Mouse (Mus musculus): ENCODE measurements around the gene Gja5. TPM values are rescaled to one million over a fixed set of nuclear protein-coding genes. Genes with fewer than 3 reads are reported as not detected.

Gene Gja5
- polyA plus RNA-seq, 1 experiment = 14.7 TPM

GRCm38 (mm10) chr3:96874808-96875571 lies 29.5 kb upstream of the Gja5 start:
- Histone ChIP-seq H3K36me3 (ENCODE audit: control insufficient read depth, insufficient read depth) (peaks cover 27% of the 10 kb centered on the region), H3K4me2 (ENCODE audit: low read depth) (no peak overlapping the region), H3K79me2 (ENCODE audit: control insufficient read depth, insufficient read depth) (no peaks in the 10 kb centered on the region), H3K4me3 (no peak overlapping the region), H3K27me3 (ENCODE audit: control insufficient read depth, insufficient read depth, insufficient read length) (no peaks in the 10 kb centered on the region), H3ac (ENCODE audit: control insufficient read depth, insufficient read length) (no peak overlapping the region)
- TF ChIP-seq E2F4 (IDR thresholded peaks at IDR 0.05; ENCODE audit: insufficient read depth) = no peak
- no peak for TF ChIP-seq MYOG (IDR thresholded peaks at IDR 0.05; ENCODE audit: control insufficient read depth in 1 of 3, insufficient read depth in 1 of 3, insufficient read length in 2 of 3, low read depth in 2 of 3)
- no peak for TF ChIP-seq SRF (IDR thresholded peaks at IDR 0.05; ENCODE audit: control insufficient read depth, insufficient read length, low read depth)

- peaks cover 18% of the 10 kb centered on the region for H3K36me3 ChIP-seq (ENCODE audit: control insufficient read depth, insufficient read depth)
Observed at GRCm38 (mm10) chr3:96879536-96879935, 25.0 kb upstream of the Gja5 start.

GRCm38 (mm10) chr3:96880385-96880784 lies 24.1 kb upstream of the Gja5 start:
- no peak for TF ChIP-seq MYOD1 (IDR thresholded peaks at IDR 0.05; ENCODE audit: control insufficient read depth in 1 of 3, insufficient read length in 2 of 3, low read depth in 2 of 3)
- TF ChIP-seq MYOG (IDR thresholded peaks at IDR 0.05; ENCODE audit: control insufficient read depth in 1 of 3, insufficient read depth in 1 of 3, insufficient read length in 2 of 3, low read depth in 2 of 3) = no peak
- TF ChIP-seq TCF3 (IDR thresholded peaks at IDR 0.05; ENCODE audit: insufficient read length, low read depth) = no peak
- TF ChIP-seq POLR2A (IDR thresholded peaks at IDR 0.05; ENCODE audit: insufficient read length, low read depth) = no peak
- TF ChIP-seq SRF (IDR thresholded peaks at IDR 0.05; ENCODE audit: control insufficient read depth, insufficient read length, low read depth) = no peak
- TF ChIP-seq E2F4 (IDR thresholded peaks at IDR 0.05; ENCODE audit: insufficient read depth) = no peak
- TF ChIP-seq CEBPB (IDR thresholded peaks at IDR 0.05; ENCODE audit: insufficient read depth, poor library complexity, severe bottlenecking) = no peak
- no peak for TF ChIP-seq USF1 (IDR thresholded peaks at IDR 0.05; ENCODE audit: low read depth)
- no peak for TF ChIP-seq TCF12 (IDR thresholded peaks at IDR 0.05; ENCODE audit: insufficient read depth, poor library complexity, severe bottlenecking)
- TF ChIP-seq REST (IDR thresholded peaks at IDR 0.05; ENCODE audit: insufficient read depth, insufficient read length) = no peak
- TF ChIP-seq MAX (IDR thresholded peaks at IDR 0.05; ENCODE audit: low read depth) = no peak
- TF ChIP-seq POLR2AphosphoS2 (IDR thresholded peaks at IDR 0.05; ENCODE audit: insufficient read length, low read depth) = no peak
- Histone ChIP-seq H3K79me2 (ENCODE audit: control insufficient read depth, insufficient read depth) (no peaks in the 10 kb centered on the region), H3K4me3 (no peak overlapping the region), H3ac (ENCODE audit: control insufficient read depth, insufficient read length) (no peak overlapping the region), H3K27me3 (ENCODE audit: control insufficient read depth, insufficient read depth, insufficient read length) (no peaks in the 10 kb centered on the region), H3K36me3 (ENCODE audit: control insufficient read depth, insufficient read depth) (peaks cover 11% of the 10 kb centered on the region), H3K4me2 (ENCODE audit: low read depth) (no peak overlapping the region)

More at GRCm38 (mm10) chr3:96879536-96879935, 25.0 kb upstream of the Gja5 start:
- Histone ChIP-seq H3K4me2 (ENCODE audit: low read depth) (no peak overlapping the region), H3K79me2 (ENCODE audit: control insufficient read depth, insufficient read depth) (no peaks in the 10 kb centered on the region), H3K4me3 (no peak overlapping the region), H3K27me3 (ENCODE audit: control insufficient read depth, insufficient read depth, insufficient read length) (no peaks in the 10 kb centered on the region), H3ac (ENCODE audit: control insufficient read depth, insufficient read length) (no peak overlapping the region)
- no peak for TF ChIP-seq MYOD1 (IDR thresholded peaks at IDR 0.05; ENCODE audit: control insufficient read depth in 1 of 3, insufficient read length in 2 of 3, low read depth in 2 of 3)
- TF ChIP-seq USF1 (IDR thresholded peaks at IDR 0.05; ENCODE audit: low read depth) = no peak
- TF ChIP-seq MYOG (IDR thresholded peaks at IDR 0.05; ENCODE audit: control insufficient read depth in 1 of 3, insufficient read depth in 1 of 3, insufficient read length in 2 of 3, low read depth in 2 of 3) = no peak
- TF ChIP-seq POLR2A (IDR thresholded peaks at IDR 0.05; ENCODE audit: insufficient read length, low read depth) = no peak
- TF ChIP-seq TCF3 (IDR thresholded peaks at IDR 0.05; ENCODE audit: insufficient read length, low read depth) = no peak
- no peak for TF ChIP-seq REST (IDR thresholded peaks at IDR 0.05; ENCODE audit: insufficient read depth, insufficient read length)
- TF ChIP-seq E2F4 (IDR thresholded peaks at IDR 0.05; ENCODE audit: insufficient read depth) = no peak
- no peak for TF ChIP-seq MAX (IDR thresholded peaks at IDR 0.05; ENCODE audit: low read depth)
- TF ChIP-seq TCF12 (IDR thresholded peaks at IDR 0.05; ENCODE audit: insufficient read depth, poor library complexity, severe bottlenecking) = no peak
- no peak for TF ChIP-seq POLR2AphosphoS2 (IDR thresholded peaks at IDR 0.05; ENCODE audit: insufficient read length, low read depth)
- TF ChIP-seq CEBPB (IDR thresholded peaks at IDR 0.05; ENCODE audit: insufficient read depth, poor library complexity, severe bottlenecking) = no peak
- TF ChIP-seq SRF (IDR thresholded peaks at IDR 0.05; ENCODE audit: control insufficient read depth, insufficient read length, low read depth) = no peak

- H3K4me2 ChIP-seq (ENCODE audit: low read depth) = no peak overlapping the region
Observed at GRCm38 (mm10) chr3:96881557-96881956, 22.9 kb upstream of the Gja5 start.

More at GRCm38 (mm10) chr3:96881557-96881956, 22.9 kb upstream of the Gja5 start:
- H3K27me3 ChIP-seq (ENCODE audit: control insufficient read depth, insufficient read depth, insufficient read length) = no peaks in the 10 kb centered on the region
- TF ChIP-seq USF1 (IDR thresholded peaks at IDR 0.05; ENCODE audit: low read depth) (no peak), TCF3 (IDR thresholded peaks at IDR 0.05; ENCODE audit: insufficient read length, low read depth) (no peak), MYOG (IDR thresholded peaks at IDR 0.05; ENCODE audit: control insufficient read depth in 1 of 3, insufficient read depth in 1 of 3, insufficient read length in 2 of 3, low read depth in 2 of 3) (no peak), MYOD1 (IDR thresholded peaks at IDR 0.05; ENCODE audit: control insufficient read depth in 1 of 3, insufficient read length in 2 of 3, low read depth in 2 of 3) (no peak), REST (IDR thresholded peaks at IDR 0.05; ENCODE audit: insufficient read depth, insufficient read length) (no peak), POLR2AphosphoS2 (IDR thresholded peaks at IDR 0.05; ENCODE audit: insufficient read length, low read depth) (no peak), POLR2A (IDR thresholded peaks at IDR 0.05; ENCODE audit: insufficient read length, low read depth) (no peak), MAX (IDR thresholded peaks at IDR 0.05; ENCODE audit: low read depth) (no peak), SRF (IDR thresholded peaks at IDR 0.05; ENCODE audit: control insufficient read depth, insufficient read length, low read depth) (no peak), E2F4 (IDR thresholded peaks at IDR 0.05; ENCODE audit: insufficient read depth) (no peak), TCF12 (IDR thresholded peaks at IDR 0.05; ENCODE audit: insufficient read depth, poor library complexity, severe bottlenecking) (no peak), CEBPB (IDR thresholded peaks at IDR 0.05; ENCODE audit: insufficient read depth, poor library complexity, severe bottlenecking) (no peak)
- H3K4me3 ChIP-seq = no peak overlapping the region
- H3K79me2 ChIP-seq (ENCODE audit: control insufficient read depth, insufficient read depth) = no peaks in the 10 kb centered on the region
- peaks cover 11% of the 10 kb centered on the region for H3K36me3 ChIP-seq (ENCODE audit: control insufficient read depth, insufficient read depth)
- H3ac ChIP-seq (ENCODE audit: control insufficient read depth, insufficient read length) = no peak overlapping the region

Data from myocyte (in vitro differentiated cells).